Mouse (Mus musculus): ENCODE data around the gene Map3k7cl. TPM values are rescaled to one million over a fixed set of nuclear protein-coding genes. Genes with fewer than 3 reads are reported as not detected.

The Map3k7cl gene
- total RNA-seq, 2 experiments from 2014 or later: 40.8 to 51.4 TPM

DNA sequence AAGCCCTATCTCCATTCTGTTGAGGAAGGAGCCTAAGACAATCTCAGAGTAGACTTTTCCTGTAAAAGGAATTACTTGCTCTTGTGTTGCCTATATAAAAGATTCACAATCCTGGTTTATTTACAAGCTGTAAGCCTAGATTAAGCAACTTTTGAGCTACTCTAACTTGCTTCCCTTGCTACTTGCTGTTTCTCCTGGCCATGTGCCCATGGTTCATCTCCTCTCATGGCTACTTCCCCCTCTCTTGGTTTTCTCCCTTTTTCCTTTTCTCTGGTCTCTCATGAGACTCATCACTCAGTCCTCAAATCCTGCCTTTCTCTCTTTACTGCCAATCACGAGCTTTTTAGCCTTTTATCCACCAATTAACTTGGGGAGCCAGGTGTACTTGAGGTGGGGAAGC, 85.0 kb downstream of the Map3k7cl start:
- DNase-seq: no peak

DNA sequence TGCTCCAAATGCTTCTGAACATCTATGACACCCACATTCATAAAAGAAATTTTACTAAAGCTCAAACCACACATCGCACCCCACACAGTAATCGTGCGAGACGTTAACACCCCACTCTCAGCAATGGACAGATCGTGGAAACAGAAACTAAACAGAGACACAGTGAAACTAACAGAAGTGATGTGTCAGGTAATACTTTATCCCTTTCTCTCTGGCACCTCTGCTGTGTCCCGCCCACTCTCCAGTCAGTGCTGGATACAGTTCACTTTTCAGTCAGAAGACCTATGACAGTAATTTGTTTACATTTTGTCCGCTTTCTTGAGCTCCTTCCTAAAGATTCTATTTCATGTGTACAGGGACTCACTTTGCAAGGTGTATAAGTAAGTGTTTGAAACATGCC, 89.1 kb downstream of the Map3k7cl start:
- no peak for DNase-seq

DNA sequence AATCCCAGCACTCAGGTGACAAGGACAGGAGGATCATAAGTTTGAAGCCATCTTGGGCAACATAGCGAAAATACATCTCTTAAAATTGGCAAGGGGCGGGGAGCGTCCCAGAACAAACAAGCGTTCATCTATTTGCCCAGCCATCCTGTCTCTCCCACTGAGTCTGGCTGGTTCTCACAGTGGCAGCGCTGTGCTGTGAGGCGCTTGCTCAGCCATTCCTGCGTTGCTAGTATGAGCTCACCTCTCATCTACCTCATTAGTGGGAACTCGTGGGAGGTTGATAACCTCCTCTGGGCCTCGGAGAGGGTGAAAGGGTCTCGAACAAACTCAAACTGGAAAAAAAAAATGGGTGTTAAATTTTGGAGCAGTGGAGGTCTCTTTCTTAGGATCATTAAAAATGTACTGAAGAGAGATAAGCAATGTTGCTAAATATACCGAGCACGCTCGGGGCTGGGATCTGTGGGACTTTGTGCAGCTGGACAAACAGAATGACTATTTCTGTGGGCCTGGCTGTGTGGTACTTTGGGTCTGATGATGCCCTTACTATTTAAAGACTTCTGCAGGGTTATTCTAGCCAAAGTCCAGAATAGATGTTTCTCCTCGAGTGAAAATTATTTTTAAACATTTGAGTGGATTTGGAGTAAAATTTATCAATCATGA, 91.1 kb downstream of the Map3k7cl start:
- DNase-seq: no peak

Other genes with a start within 250 kb of the Map3k7cl start
- gene N6amt1, start 199.1 kb upstream of the Map3k7cl start, total RNA-seq (2021): 10 to 100 TPM; 11.5 to 11.8 TPM
- 10 to 100 TPM; 24.1 to 25.0 TPM for gene Ltn1, start 120.7 kb upstream of the Map3k7cl start, total RNA-seq (2021)
- gene Rwdd2b, start 112.8 kb upstream of the Map3k7cl start, total RNA-seq (2021): 1 to 10 TPM; 4.1 to 5.1 TPM
- 10 to 100 TPM; 28.5 to 33.7 TPM for gene Usp16, start 98.6 kb upstream of the Map3k7cl start, total RNA-seq (2021)
- gene Cct8, start 57.5 kb upstream of the Map3k7cl start, total RNA-seq (2021): 100 to 1,000 TPM; 163 to 164 TPM
- 10 to 100 TPM; 13.7 to 17.8 TPM for gene Bach1, start 145.6 kb downstream of the Map3k7cl start, total RNA-seq (2021)